Mouse (Mus musculus): ENCODE results near the gene Eif3f.

The Eif3f gene

GRCm38 (mm10) chr7:108972273-108972672 is 38.1 kb downstream of the Eif3f start:
- DNase-seq = peak; percentile 39

GRCm38 (mm10) chr7:108985934-108986708 is 51.9 kb downstream of the Eif3f start:
- no peak for DNase-seq

GRCm38 (mm10) chr7:108991207-108991606 is 57.0 kb downstream of the Eif3f start:
- DNase-seq = peak; percentile 43

Measured in right cerebral cortex, postnatal 14 days (tissue).